Mouse (Mus musculus) liver, postnatal 0 days (tissue): ENCODE data around the gene Pttg1. TPM values are rescaled to one million over a fixed set of nuclear protein-coding genes. Genes with fewer than 3 reads are reported as not detected.

Source experiments
- ATAC-seq: fragments of 200-750 bp; cut with Nextera tagmentation; 2 replicates; pipeline ENCODE4 v1.8.0; 2017; ENCODE audit warnings: mild to moderate bottlenecking, moderate library complexity
- DNase-seq: peaks from one replicate; pipeline ENCODE4 v3.0.0-alpha.2; 2016
- H3K27ac ChIP-seq: fragments of 300-500 bp; sonication (generic); 2 replicates; pipeline ENCODE4 v1.5.1; 2014; ENCODE audit warnings: antibody characterized with exemption, moderate library complexity, mild to moderate bottlenecking, low read depth
- H3K27me3 ChIP-seq: fragments of 300-500 bp; sonication (generic); 2 replicates; pipeline ENCODE4 v1.6.1; 2014; ENCODE audit warnings: low read length, control low read depth, mixed read lengths; ENCODE audit not compliant: insufficient read depth
- H3K36me3 ChIP-seq: fragments of 300-500 bp; sonication (generic); replicated peaks from 2 replicates; pipeline ENCODE4 v1.6.1; 2014; ENCODE audit warnings: mild to moderate bottlenecking, control low read depth, low read length, moderate library complexity, mixed read lengths; ENCODE audit not compliant: insufficient read depth
- H3K4me1 ChIP-seq: fragments of 300-500 bp; sonication (generic); 2 replicates; pipeline ENCODE4 v1.6.1; 2014; ENCODE audit warnings: antibody characterized with exemption, mild to moderate bottlenecking, control low read depth; ENCODE audit not compliant: insufficient read depth
- H3K4me2 ChIP-seq: fragments of 300-500 bp; sonication (generic); 2 replicates; pipeline ENCODE4 v1.6.1; 2014; ENCODE audit warnings: low read depth, mild to moderate bottlenecking, low read length, moderate library complexity, mixed read lengths
- H3K4me3 ChIP-seq: fragments of 300-500 bp; sonication (generic); 2 replicates; pipeline ENCODE4 v1.5.1; 2014; ENCODE audit warnings: low read depth, low read length
- H3K9ac ChIP-seq: fragments of 300-500 bp; sonication (generic); replicated peaks from 2 replicates; pipeline ENCODE4 v1.6.1; 2014; ENCODE audit warnings: mild to moderate bottlenecking, moderate library complexity
- H3K9me3 ChIP-seq: fragments of 300-500 bp; sonication (generic); 2 replicates; pipeline ENCODE4 v1.6.1; 2016; ENCODE audit warnings: mild to moderate bottlenecking, control low read depth, low read length, mixed read lengths
- CTCF ChIP-seq: sonication (generic); IDR thresholded peaks from 2 replicates; pipeline ENCODE4 v1.5.1; 2016; ENCODE audit warnings: antibody characterized with exemption, low read depth
- EP300 ChIP-seq: IDR thresholded peaks from 2 replicates; pipeline ENCODE4 v1.6.1; 2016; ENCODE audit warnings: antibody characterized with exemption, low read depth, mild to moderate bottlenecking
- WGBS: fragments of 180-500 bp; shearing (Covaris S2); extraction: QIAGEN DNeasy Blood & Tissue Kit; methylation state at CpG from one replicate; pipeline ENCODE4 v1.1.7; 2014; ENCODE audit not compliant: insufficient replicate concordance; 5-methylcytosine and 5-hydroxymethylcytosine counted together
- polyA plus RNA-seq: library from polyadenylated mRNA; unstranded; fragments of >200 nt; fragmentation: Nextera tagmentation; extraction: Ambion mirVana; gene quantifications from 2 replicates; pipeline ENCODE4 v1.2.1, GENCODE M21; 2015

The Pttg1 gene
- polyA plus RNA-seq, 1 experiment from 2014 or later: 61.8 TPM

DNA sequence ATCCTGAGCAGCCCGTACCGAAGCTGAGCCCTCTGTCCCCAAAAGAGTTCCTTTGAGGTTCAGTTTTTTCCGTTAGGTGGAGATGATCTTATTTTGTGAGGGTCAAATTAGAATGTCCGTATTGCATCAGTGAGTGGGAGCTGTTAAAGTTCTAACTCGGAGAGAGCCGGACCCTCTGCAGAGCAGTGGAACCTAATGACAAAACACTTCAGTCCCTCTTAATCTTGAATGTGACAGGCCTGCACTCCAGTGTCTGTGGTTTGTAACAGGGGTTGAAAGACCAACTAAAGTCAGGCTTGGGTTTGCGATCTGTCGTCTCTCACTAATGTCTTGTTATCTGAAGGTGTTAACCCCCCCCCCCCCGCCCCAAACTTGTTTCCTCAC lies 8.0 kb upstream of the Pttg1 start:
- ATAC-seq (peak; percentile 56), DNase-seq (no peak)
- Histone ChIP-seq H3K4me1 (peaks cover 12% of the 10 kb centered on the region), H3K9ac (peak overlapping the region; percentile 76), H3K36me3 (peaks cover 18% of the 10 kb centered on the region), H3K9me3 (no peaks in the 10 kb centered on the region), H3K27me3 (no peaks in the 10 kb centered on the region), H3K4me3 (peak overlapping the region; percentile 72), H3K27ac (peak overlapping the region; percentile 55), H3K4me2 (peak overlapping the region; percentile 77)
- TF ChIP-seq CTCF (no peak), EP300 (no peak)
- WGBS: under 1% methylated on average over 9 of the region's 9 CpGs

DNA sequence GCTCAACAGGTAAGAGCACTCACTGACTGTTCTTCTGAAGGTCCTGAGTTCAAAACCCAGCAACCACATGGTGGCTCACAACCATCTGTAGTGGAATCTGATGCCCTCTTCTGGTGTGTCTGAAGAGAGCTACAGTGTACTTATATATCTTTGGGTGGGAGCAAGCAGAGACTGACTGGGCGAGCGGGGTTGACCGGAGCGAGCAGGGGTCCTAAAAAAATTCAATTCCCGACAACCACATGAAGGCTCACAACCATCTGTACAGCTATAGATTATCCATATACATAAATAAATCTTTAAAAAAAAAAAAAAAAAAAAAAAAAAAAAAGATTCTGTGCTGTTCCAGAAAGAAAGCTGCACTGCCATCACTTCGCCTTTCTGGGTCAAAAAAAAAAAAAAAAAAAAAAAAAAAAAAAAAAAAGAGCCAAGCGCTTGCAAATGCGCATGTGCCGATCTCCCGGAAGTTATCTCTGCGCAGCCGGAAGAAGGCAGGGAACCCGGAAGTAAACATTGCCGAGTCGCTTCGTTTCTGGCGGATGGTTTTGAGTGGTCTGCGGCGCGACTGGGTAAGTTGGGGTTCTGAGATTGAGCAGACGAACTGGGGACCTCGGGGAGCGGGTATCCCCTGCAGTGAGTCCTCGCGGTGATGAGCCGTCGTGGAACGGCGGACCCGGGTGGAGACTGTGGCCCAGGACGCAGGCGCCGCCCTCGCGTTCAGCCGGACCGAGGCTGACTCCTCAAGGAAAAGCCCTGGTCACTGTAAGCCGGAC lies 7.4 kb upstream of the Pttg1 start, which contains the start of gene Slu7:
TSS of gene Slu7 (plus strand) at position 491 of the 770 bp plus-strand sequence.
- Histone ChIP-seq H3K36me3 (peaks cover 13% of the 10 kb centered on the region), H3K27me3 (no peaks in the 10 kb centered on the region), H3K9ac (peak within 1 kb of the TSS; percentile 76), H3K9me3 (no peaks in the 10 kb centered on the region), H3K27ac (peak within 1 kb of the TSS; percentile 55), H3K4me3 (peak within 1 kb of the TSS; percentile 72), H3K4me1 (peaks cover 12% of the 10 kb centered on the region), H3K4me2 (peak within 1 kb of the TSS; percentile 77)
- 9% methylated on average over 38 of the region's 38 CpGs for WGBS
- TF ChIP-seq EP300 (no peak), CTCF (no peak; the same call in 1 of the 2 replicates)
- peak; percentile 90 for ATAC-seq
- peak; percentile 84 for DNase-seq

DNA sequence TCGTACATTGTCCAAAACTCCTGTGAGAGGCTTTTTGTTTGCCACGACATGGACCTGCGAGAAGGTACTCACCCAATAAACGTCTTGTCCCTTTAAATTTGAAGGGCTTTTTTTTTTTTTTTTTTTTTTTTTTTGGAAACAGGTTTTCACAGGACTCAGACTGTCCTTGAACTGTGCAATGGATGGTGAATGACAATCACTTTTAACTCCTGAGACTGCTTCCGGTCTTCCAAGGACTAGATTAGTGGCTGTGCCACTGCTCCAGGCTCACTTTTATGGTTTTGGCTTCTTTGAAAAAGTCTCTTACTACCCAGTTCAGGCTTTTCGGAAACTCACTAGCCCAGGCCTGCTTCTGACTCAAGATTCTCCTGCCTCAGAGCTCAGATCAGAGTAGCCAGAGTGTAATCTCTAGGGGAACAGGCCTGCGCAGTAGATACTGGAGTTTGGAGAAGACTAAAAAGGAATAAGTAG lies 398 bp upstream of the Pttg1 start:
- Histone ChIP-seq H3K9ac (peak overlapping the region; percentile 78), H3K27me3 (no peaks in the 10 kb centered on the region), H3K4me3 (peak overlapping the region; percentile 63), H3K9me3 (no peaks in the 10 kb centered on the region), H3K4me2 (peak overlapping the region; percentile 76), H3K4me1 (peaks cover 11% of the 10 kb centered on the region), H3K27ac (peak overlapping the region; percentile 90), H3K36me3 (peaks cover 7% of the 10 kb centered on the region)
- TF ChIP-seq CTCF (no peak), EP300 (no peak; the same call in 1 of the 2 replicates)
- WGBS: 14% methylated on average over 7 of the region's 7 CpGs
- peak; percentile 73 for ATAC-seq
- DNase-seq: no peak

DNA sequence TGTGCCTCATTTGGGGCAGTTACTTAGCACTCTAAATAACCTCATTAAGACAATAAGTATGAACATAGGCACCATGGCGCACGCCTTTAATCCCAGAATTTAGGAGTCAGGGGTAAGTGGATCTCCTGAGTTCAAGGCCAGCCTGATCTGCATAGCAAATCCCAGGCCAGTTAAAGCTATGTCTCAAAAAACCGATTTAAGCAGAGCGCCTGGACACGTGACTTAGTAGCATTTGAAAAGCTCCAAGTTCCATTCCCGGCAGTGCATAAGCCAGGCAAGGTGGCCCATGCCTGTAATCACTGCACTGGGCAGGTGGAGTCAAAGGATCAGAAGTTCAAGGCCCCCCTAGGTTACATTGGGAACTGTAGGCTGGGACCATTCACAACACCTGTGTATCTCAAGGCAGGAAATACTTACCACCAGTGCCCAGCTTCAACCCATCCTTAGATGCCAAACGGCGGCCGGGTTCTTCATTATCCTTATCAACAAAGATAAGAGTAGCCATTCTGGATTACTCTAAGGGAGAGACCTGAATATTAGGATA lies 813 bp downstream of the Pttg1 start:
- Histone ChIP-seq H3K27me3 (no peaks in the 10 kb centered on the region), H3K36me3 (peaks cover 12% of the 10 kb centered on the region), H3K27ac (no peak overlapping the region; the same call in 1 of the 2 replicates), H3K4me3 (peak overlapping the region; percentile 63), H3K9me3 (no peaks in the 10 kb centered on the region), H3K4me1 (peaks cover 11% of the 10 kb centered on the region), H3K9ac (peak overlapping the region; percentile 78), H3K4me2 (peak overlapping the region; percentile 76)
- WGBS: 72% methylated on average over 9 of the region's 9 CpGs
- no peak for ATAC-seq
- TF ChIP-seq EP300 (no peak), CTCF (no peak)
- no peak for DNase-seq

DNA sequence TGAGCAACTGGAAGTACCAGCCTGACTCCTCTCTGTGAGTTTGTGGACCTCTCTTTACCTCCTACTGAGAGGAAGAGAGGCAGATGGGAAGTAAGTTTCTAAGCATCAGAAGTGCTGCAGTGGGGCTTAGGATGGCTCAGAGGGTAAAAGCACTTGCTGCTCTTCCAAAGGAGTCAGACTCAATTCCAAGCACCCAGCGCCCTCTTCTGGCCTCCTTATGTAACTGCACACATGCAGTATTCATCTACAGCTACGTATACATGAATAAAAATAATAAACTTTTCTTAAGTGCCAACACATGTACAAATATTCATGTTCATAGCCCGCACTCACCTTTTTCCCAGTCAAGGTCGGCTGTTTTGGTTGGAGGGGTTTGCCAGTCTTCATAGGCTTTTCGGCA lies 1.7 kb downstream of the Pttg1 start:
- Histone ChIP-seq H3K27ac (no peak overlapping the region), H3K4me2 (no peak overlapping the region), H3K4me1 (peaks cover 11% of the 10 kb centered on the region), H3K36me3 (peaks cover 15% of the 10 kb centered on the region), H3K27me3 (no peaks in the 10 kb centered on the region), H3K9me3 (no peaks in the 10 kb centered on the region), H3K4me3 (no peak overlapping the region), H3K9ac (no peak overlapping the region)
- 72% methylated on average over 5 of the region's 5 CpGs for WGBS
- ATAC-seq (no peak), DNase-seq (no peak)
- TF ChIP-seq CTCF (peak; percentile 62), EP300 (no peak)

DNA sequence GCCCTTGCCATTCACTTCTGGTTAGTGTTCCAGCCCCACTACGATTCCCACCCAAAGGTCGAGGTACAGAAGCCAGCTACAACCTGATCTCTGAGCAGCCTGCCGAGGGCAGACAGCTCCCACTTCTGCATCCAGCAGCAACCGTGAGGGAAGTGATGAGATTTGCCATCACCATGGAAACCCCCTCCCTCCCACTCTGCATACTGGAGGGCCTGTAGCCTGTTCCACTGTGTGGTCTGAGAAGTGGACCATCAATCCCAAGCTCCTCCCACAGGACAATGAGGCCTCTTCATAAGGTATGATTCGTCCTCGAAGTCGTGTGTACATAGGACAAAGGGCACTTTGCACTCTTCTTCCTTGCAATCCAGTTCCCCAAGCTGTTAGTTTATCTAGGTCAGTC lies 8.8 kb downstream of the Pttg1 start:
- H3K36me3 ChIP-seq: peaks cover 8% of the 10 kb centered on the region
- no peak for ATAC-seq
- H3K4me1 ChIP-seq: no peaks in the 10 kb centered on the region
- no peak overlapping the region for H3K9ac ChIP-seq
- no peak overlapping the region for H3K4me3 ChIP-seq
- H3K9me3 ChIP-seq: no peaks in the 10 kb centered on the region
- DNase-seq: no peak
- no peak overlapping the region for H3K4me2 ChIP-seq
- no peak for TF ChIP-seq EP300
- no peak for TF ChIP-seq CTCF
- 60% methylated on average over 7 of the region's 7 CpGs for WGBS
- no peak overlapping the region for H3K27ac ChIP-seq
- no peaks in the 10 kb centered on the region for H3K27me3 ChIP-seq
